Mouse (Mus musculus) bone marrow macrophage, adult 2 months (primary cell): ENCODE measurements around the gene Eml5.

Experiments
- CTCF ChIP-seq: IDR thresholded peaks from 2 replicates; pipeline ENCODE4 v1.5.1; 2012; ENCODE audit warnings: low read depth, mild to moderate bottlenecking, low read length, moderate library complexity
- POLR2A ChIP-seq: IDR thresholded peaks from 2 replicates; pipeline ENCODE4 v1.6.1; 2012; ENCODE audit warnings: mild to moderate bottlenecking, low read depth, low read length, borderline replicate concordance

DNA sequence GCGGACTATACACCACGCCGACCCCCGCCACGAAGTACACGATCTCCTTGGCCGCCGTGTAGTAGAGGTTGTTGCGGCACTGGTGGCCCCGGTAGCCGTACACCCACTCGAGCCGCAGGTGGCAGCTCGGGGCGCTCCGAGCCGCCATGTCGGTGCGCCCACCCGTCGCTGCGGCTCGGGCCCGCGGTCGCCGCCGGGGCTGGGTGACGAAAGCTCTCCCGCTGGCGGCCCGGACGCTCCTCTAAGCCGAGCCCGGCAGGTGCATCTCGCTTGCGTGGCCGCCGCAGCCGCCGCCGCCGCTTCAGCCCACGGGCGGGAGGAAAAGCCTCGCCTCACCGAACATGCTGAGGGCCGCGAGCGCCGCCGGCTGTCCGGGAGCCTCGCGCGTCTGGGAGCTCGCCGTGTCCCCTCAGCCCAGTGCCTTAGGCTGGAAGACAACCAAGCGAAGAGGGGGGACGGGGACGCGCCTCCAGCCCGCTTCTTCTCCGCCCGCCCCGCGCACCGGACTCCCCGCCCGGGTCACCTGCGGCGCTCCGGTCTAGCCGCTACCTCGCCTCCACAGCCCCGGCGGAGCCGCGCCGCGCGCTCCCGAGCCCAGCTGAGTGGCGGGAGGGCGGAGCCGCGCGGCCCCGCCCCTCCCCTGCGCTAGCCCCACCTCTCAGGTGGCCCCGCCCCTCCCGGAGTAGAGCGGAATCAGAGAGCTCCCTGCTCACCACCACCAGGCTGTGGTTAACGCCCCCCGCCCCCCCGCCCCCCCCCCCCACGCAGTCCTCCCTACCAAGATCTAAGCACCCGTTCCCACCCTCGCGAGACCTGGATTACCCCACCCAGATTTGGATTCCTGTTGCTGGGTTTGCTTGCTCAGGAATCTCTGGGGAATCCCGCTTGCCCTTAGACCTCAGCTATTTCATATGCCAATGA lies at the start of gene Eml5:
- TF ChIP-seq CTCF: no peak
- no peak for TF ChIP-seq POLR2A
